Mouse (Mus musculus) MEL (cell line): ENCODE results near the gene Lcor. TPM values are rescaled to one million over a fixed set of nuclear protein-coding genes. Genes with fewer than 3 reads are reported as not detected.

Source experiments
- DNase-seq: peaks from one replicate; pipeline ENCODE4 v3.0.0; 2011; ENCODE audit warnings: low read depth, low spot score
- H3K27ac ChIP-seq: 2 replicates; pipeline ENCODE4 v1.5.1; 2012; ENCODE audit warnings: low read depth, mild to moderate bottlenecking, control low read depth, low read length, moderate library complexity; ENCODE audit not compliant: control insufficient read depth
- H3K27me3 ChIP-seq, 2 experiments: fragments of 150-350 bp in 1 of 2; sonication (generic) in 1 of 2; 2 replicates each; pipeline ENCODE4 v1.6.1; 2012; ENCODE audit warnings: low read length in 2 of 2, mild to moderate bottlenecking in 2 of 2, improper control_type of control experiment in 1 of 2, moderate library complexity in 1 of 2; ENCODE audit not compliant: insufficient read depth in 2 of 2, control insufficient read depth in 1 of 2
- H3K36me3 ChIP-seq, 2 experiments: 2 replicates each; pipeline ENCODE4 v1.6.1; 2012 to 2014; ENCODE audit warnings: low read length in 2 of 2, improper control_type of control experiment in 1 of 2, inconsistent platforms in 1 of 2, mild to moderate bottlenecking in 1 of 2; ENCODE audit not compliant: insufficient read depth in 2 of 2, control insufficient read depth in 1 of 2
- H3K4me1 ChIP-seq, 2 experiments: fragments of 150-350 bp in 1 of 2; sonication (generic) in 1 of 2; 2 replicates each; pipeline ENCODE4 v1.6.1; 2012; ENCODE audit warnings: low read length in 2 of 2, improper control_type of control experiment in 1 of 2, mild to moderate bottlenecking in 1 of 2; ENCODE audit not compliant: insufficient read depth in 2 of 2, control insufficient read depth in 1 of 2
- H3K4me3 ChIP-seq, 2 experiments: fragments of 150-350 bp in 1 of 2; sonication (generic) in 1 of 2; 2 replicates each; pipeline ENCODE4 v1.5.1; 2012; ENCODE audit warnings: low read depth in 2 of 2, low read length in 2 of 2, mild to moderate bottlenecking in 2 of 2, moderate library complexity in 2 of 2, control low read depth in 1 of 2, improper control_type of control experiment in 1 of 2; ENCODE audit not compliant: control insufficient read depth in 1 of 2, insufficient read depth in 1 of 2
- H3K79me2 ChIP-seq: 2 replicates; pipeline ENCODE4 v1.6.1; 2012; ENCODE audit warnings: mild to moderate bottlenecking, low read length, moderate library complexity; ENCODE audit not compliant: control insufficient read depth, poor library complexity, insufficient read depth
- H3K9ac ChIP-seq: 2 replicates; pipeline ENCODE4 v1.6.1; 2012; ENCODE audit warnings: low read depth, mild to moderate bottlenecking, control low read depth, low read length, moderate library complexity; ENCODE audit not compliant: control insufficient read depth, poor library complexity, severe bottlenecking
- H3K9me3 ChIP-seq: fragments of 150-350 bp; sonication (generic); replicated peaks from 2 replicates; pipeline ENCODE4 v1.6.1; 2012; ENCODE audit warnings: mild to moderate bottlenecking, low read length, improper control_type of control experiment, moderate library complexity; ENCODE audit not compliant: insufficient read depth
- BHLHE40 ChIP-seq: IDR thresholded peaks from 2 replicates; pipeline ENCODE4 v1.6.1; 2012; ENCODE audit warnings: low read depth, mild to moderate bottlenecking, inconsistent platforms, low read length, improper control_type of control experiment, borderline replicate concordance
- CHD1 ChIP-seq: IDR thresholded peaks from 2 replicates; pipeline ENCODE4 v1.6.1; 2012; ENCODE audit warnings: low read depth, mild to moderate bottlenecking, inconsistent platforms, low read length, improper control_type of control experiment
- CTCF ChIP-seq, 3 experiments: IDR thresholded peaks in 2 of 3; conservative IDR thresholded peaks in 1 of 3; 2 replicates each; pipeline ENCODE4 v1.5.1; 2011 to 2012; ENCODE audit warnings: low read length in 3 of 3, low read depth in 2 of 3, mild to moderate bottlenecking in 2 of 3, improper control_type of control experiment in 1 of 3, inconsistent platforms in 1 of 3, mixed read lengths in 1 of 3, moderate library complexity in 1 of 3; ENCODE audit not compliant: control insufficient read depth in 1 of 3, insufficient read depth in 1 of 3, poor library complexity in 1 of 3, severe bottlenecking in 1 of 3
- E2F4 ChIP-seq: IDR thresholded peaks from 2 replicates; pipeline ENCODE4 v1.6.1; 2011; ENCODE audit warnings: low read depth, low read length, improper control_type of control experiment, borderline replicate concordance
- ELF1 ChIP-seq: IDR thresholded peaks from 2 replicates; pipeline ENCODE4 v1.6.1; 2014; ENCODE audit warnings: low read depth, mild to moderate bottlenecking, inconsistent platforms, low read length, improper control_type of control experiment, moderate library complexity
- EP300 ChIP-seq, 2 experiments: IDR thresholded peaks; 2 replicates each; pipeline ENCODE4 v1.6.1; 2011; ENCODE audit warnings: improper control_type of control experiment in 2 of 2, low read length in 2 of 2, low read depth in 1 of 2, mild to moderate bottlenecking in 1 of 2
- GABPA ChIP-seq: IDR thresholded peaks from 2 replicates; pipeline ENCODE4 v1.6.1; 2012; ENCODE audit warnings: low read depth, mild to moderate bottlenecking, inconsistent platforms, low read length, improper control_type of control experiment, moderate library complexity
- HCFC1 ChIP-seq: IDR thresholded peaks from 2 replicates; pipeline ENCODE4 v1.6.1; 2012; ENCODE audit warnings: low read depth, mild to moderate bottlenecking, inconsistent platforms, low read length, improper control_type of control experiment, moderate library complexity
- JUND ChIP-seq: IDR thresholded peaks from 2 replicates; pipeline ENCODE4 v1.6.1; 2011; ENCODE audit warnings: low read depth, mild to moderate bottlenecking, improper control_type of control experiment, low read length
- KAT2A ChIP-seq: conservative IDR thresholded peaks from 2 replicates; pipeline ENCODE4 v1.6.1; 2012; ENCODE audit warnings: low read depth, low read length, improper control_type of control experiment, inconsistent platforms
- MEF2A ChIP-seq: IDR thresholded peaks from 2 replicates; pipeline ENCODE4 v1.6.1; 2014; ENCODE audit warnings: low read depth, mild to moderate bottlenecking, inconsistent platforms, low read length, improper control_type of control experiment; ENCODE audit not compliant: poor library complexity, insufficient replicate concordance, severe bottlenecking; ENCODE audit errors: extremely low read depth
- MYB ChIP-seq: IDR thresholded peaks from 2 replicates; pipeline ENCODE4 v1.6.1; 2011; ENCODE audit warnings: mild to moderate bottlenecking, low read depth, low read length, improper control_type of control experiment
- NELFE ChIP-seq: IDR thresholded peaks from 2 replicates; pipeline ENCODE4 v1.6.1; 2011; ENCODE audit warnings: low read depth, low read length, improper control_type of control experiment
- NRF1 ChIP-seq: IDR thresholded peaks from 2 replicates; pipeline ENCODE4 v1.6.1; 2014; ENCODE audit warnings: low read depth, mild to moderate bottlenecking, inconsistent platforms, low read length, improper control_type of control experiment, moderate library complexity; ENCODE audit not compliant: poor library complexity, insufficient read depth, severe bottlenecking
- POLR2A ChIP-seq, 2 experiments: IDR thresholded peaks; 2 replicates each; pipeline ENCODE4 v1.6.1; 2011 to 2012; ENCODE audit warnings: low read length in 2 of 2, mild to moderate bottlenecking in 2 of 2, control low read depth in 1 of 2, improper control_type of control experiment in 1 of 2, low read depth in 1 of 2, moderate library complexity in 1 of 2; ENCODE audit not compliant: control insufficient read depth in 1 of 2, insufficient read depth in 1 of 2, poor library complexity in 1 of 2
- POLR2AphosphoS2 ChIP-seq: IDR thresholded peaks from 2 replicates; pipeline ENCODE4 v1.6.1; 2011; ENCODE audit warnings: low read length, improper control_type of control experiment
- RAD21 ChIP-seq: IDR thresholded peaks from 2 replicates; pipeline ENCODE4 v1.6.1; 2011; ENCODE audit warnings: mild to moderate bottlenecking, low read depth, low read length, improper control_type of control experiment
- RCOR1 ChIP-seq: IDR thresholded peaks from 2 replicates; pipeline ENCODE4 v1.6.1; 2012; ENCODE audit warnings: low read depth, mild to moderate bottlenecking, inconsistent platforms, low read length, improper control_type of control experiment
- SIN3A ChIP-seq: IDR thresholded peaks from 2 replicates; pipeline ENCODE4 v1.6.1; 2012; ENCODE audit warnings: low read length, improper control_type of control experiment, inconsistent platforms
- TAL1 ChIP-seq: IDR thresholded peaks from 2 replicates; pipeline ENCODE4 v1.6.1; 2012; ENCODE audit warnings: mild to moderate bottlenecking, inconsistent platforms, low read length, moderate library complexity, mixed read lengths
- TBP ChIP-seq: IDR thresholded peaks from 2 replicates; pipeline ENCODE4 v1.8.0; 2011; ENCODE audit warnings: low read depth, low read length, improper control_type of control experiment
- TCF12 ChIP-seq: IDR thresholded peaks from 2 replicates; pipeline ENCODE4 v1.6.1; 2014; ENCODE audit warnings: low read depth, mild to moderate bottlenecking, inconsistent platforms, low read length, improper control_type of control experiment, moderate library complexity
- UBTF ChIP-seq: IDR thresholded peaks from 2 replicates; pipeline ENCODE4 v1.6.1; 2012; ENCODE audit warnings: low read depth, mild to moderate bottlenecking, inconsistent platforms, low read length, improper control_type of control experiment, moderate library complexity, borderline replicate concordance; ENCODE audit not compliant: insufficient read depth
- USF2 ChIP-seq, 2 experiments: IDR thresholded peaks; 2 replicates each; pipeline ENCODE4 v1.6.1; 2011 to 2012; ENCODE audit warnings: improper control_type of control experiment in 2 of 2, low read length in 2 of 2, borderline replicate concordance in 1 of 2, inconsistent platforms in 1 of 2, low read depth in 1 of 2, mild to moderate bottlenecking in 1 of 2; ENCODE audit not compliant: insufficient read depth in 1 of 2
- ZKSCAN1 ChIP-seq: IDR thresholded peaks from 2 replicates; pipeline ENCODE4 v1.6.1; 2012; ENCODE audit warnings: low read depth, mild to moderate bottlenecking, inconsistent platforms, low read length, improper control_type of control experiment, moderate library complexity
- ZMIZ1 ChIP-seq: IDR thresholded peaks from 2 replicates; pipeline ENCODE4 v1.6.1; 2012; ENCODE audit warnings: low read depth, mild to moderate bottlenecking, inconsistent platforms, low read length, improper control_type of control experiment, moderate library complexity
- ZNF384 ChIP-seq: IDR thresholded peaks from 2 replicates; pipeline ENCODE4 v1.6.1; 2012; ENCODE audit warnings: low read depth, mild to moderate bottlenecking, inconsistent platforms, low read length, improper control_type of control experiment
- polyA plus RNA-seq, 2 experiments: library from polyadenylated mRNA; stranded (reverse) in 1 of 2; unstranded in 1 of 2; fragments of >175 nt in 1 of 2; fragments of >200 nt in 1 of 2; gene quantifications; 2 replicates each; pipeline versions ENCODE4 v1.2.1 to v1.2.4; 2012; ENCODE audit warnings: low replicate concordance in 2 of 2, low read depth in 1 of 2; ENCODE audit not compliant: insufficient read length in 2 of 2, insufficient read depth in 1 of 2, missing spikeins in 1 of 2
- total RNA-seq: library from RNA; depleted of rRNA; stranded (reverse); fragments of 300-350 nt; gene quantifications from 2 replicates; pipeline ENCODE4 v1.2.3, GENCODE M21; 2012

Lcor gene
- total and polyA plus RNA-seq, 3 experiments: 8.1 to 8.7 TPM; not detected in 1

GRCm38 (mm10) chr19:41447760-41448159 is 34.7 kb upstream of the Lcor start:
- DNase-seq: no peak
- no peaks in the 10 kb centered on the region; the same call in 1 of the 2 replicates for H3K79me2 ChIP-seq
- no peak overlapping the region for H3K9ac ChIP-seq
- H3K4me3 ChIP-seq: no peak overlapping the region
- no peak overlapping the region for H3K27ac ChIP-seq
- peaks cover 0 to 20% of the 10 kb centered on the region in 2 experiments; a peak in 2 of 4 replicates for H3K36me3 ChIP-seq
- H3K27me3 ChIP-seq: no peaks in the 10 kb centered on the region
- peaks cover 8 to 26% of the 10 kb centered on the region in 2 experiments; a peak in 3 of 4 replicates for H3K4me1 ChIP-seq
- H3K9me3 ChIP-seq: no peaks in the 10 kb centered on the region
- TF ChIP-seq E2F4 (no peak), ELF1 (no peak), CHD1 (no peak), KAT2A (no peak), ZMIZ1 (no peak), TCF12 (no peak), JUND (no peak), CTCF (IDR thresholded peaks at IDR 0.05 in 2 of 3, conservative IDR thresholded peaks at IDR 0.05 in 1 of 3; ENCODE audit: control insufficient read depth in 1 of 3, insufficient read depth in 1 of 3, low read depth in 2 of 3, low read length in 3 of 3, poor library complexity in 1 of 3, severe bottlenecking in 1 of 3) (no peak), RAD21 (no peak), TBP (no peak), POLR2A (IDR thresholded peaks at IDR 0.05; ENCODE audit: control insufficient read depth in 1 of 2, insufficient read depth in 1 of 2, low read depth in 1 of 2, low read length in 2 of 2, poor library complexity in 1 of 2) (no peak), BHLHE40 (no peak), HCFC1 (no peak)

GRCm38 (mm10) chr19:41449415-41450075 is 32.9 kb upstream of the Lcor start:
- no peak for DNase-seq
- Histone ChIP-seq H3K79me2 (no peaks in the 10 kb centered on the region), H3K9ac (no peak overlapping the region), H3K9me3 (no peaks in the 10 kb centered on the region), H3K4me1 (peaks cover 8 to 31% of the 10 kb centered on the region in 2 experiments; a peak in 3 of 4 replicates), H3K27ac (no peak overlapping the region), H3K4me3 (no peak overlapping the region), H3K27me3 (no peaks in the 10 kb centered on the region), H3K36me3 (peaks cover 0 to 27% of the 10 kb centered on the region in 2 experiments; a peak in 2 of 4 replicates)
- no peak for TF ChIP-seq SIN3A
- no peak for TF ChIP-seq EP300 (IDR thresholded peaks at IDR 0.05; ENCODE audit: low read depth in 1 of 2, low read length in 2 of 2)
- TF ChIP-seq UBTF: no peak
- no peak for TF ChIP-seq JUND
- no peak for TF ChIP-seq RCOR1
- TF ChIP-seq MYB: no peak
- no peak for TF ChIP-seq ZNF384
- no peak for TF ChIP-seq NELFE
- TF ChIP-seq MEF2A: no peak
- TF ChIP-seq GABPA: no peak
- no peak for TF ChIP-seq USF2 (IDR thresholded peaks at IDR 0.05; ENCODE audit: borderline replicate concordance in 1 of 2, insufficient read depth in 1 of 2, low read depth in 1 of 2, low read length in 2 of 2)
- TF ChIP-seq BHLHE40: no peak
- no peak for TF ChIP-seq ZMIZ1
- no peak for TF ChIP-seq ZKSCAN1
- TF ChIP-seq KAT2A: no peak
- no peak for TF ChIP-seq TAL1
- no peak for TF ChIP-seq NRF1
- TF ChIP-seq POLR2AphosphoS2: no peak
- no peak for TF ChIP-seq CHD1
- TF ChIP-seq, all 39 proteins: peak for 0
